In genomic region chr12:102646586-102647260, GRCm38 (mm10) we compare ENCODE assay signal across 8 mouse cellular contexts. TPM values are rescaled to one million over a fixed set of nuclear protein-coding genes. Genes with fewer than 3 reads are reported as not detected.
DNase-seq lines count a peak whose midpoint lies in the region; ATAC-seq and TF ChIP-seq lines count a peak whose summit lies in the region.
"Had no signal": no experiment of that assay in that cellular context is flagged by ENCODE, and none has a peak within 500 bp of the region (broad histone marks: within the 10 kb centered on the region; RNA-seq: fewer than 3 reads in every experiment).

No protein-coding gene starts in this region.

- H3K4me1 ChIP-seq in G1E (ENCODE audit: insufficient read depth, low read depth, low read length), result peaks cover 24% of the 10 kb centered on the region
- peaks cover 47% of the 10 kb centered on the region for H3K4me1 ChIP-seq in kidney, postnatal 0 days (replicated peaks; ENCODE audit: insufficient read depth, low read length)

- no peak for TF ChIP-seq CTCF in G1E (IDR thresholded peaks at IDR 0.05; ENCODE audit: low read depth, low read length)
- TF ChIP-seq CTCF in kidney, postnatal 0 days (IDR thresholded peaks at IDR 0.05; ENCODE audit: low read depth), result no peak

- H3K4me2 ChIP-seq in kidney, postnatal 0 days (ENCODE audit: low read length), result no peak overlapping the region

- H3K36me3 ChIP-seq in G1E (replicated peaks), result no peaks in the 10 kb centered on the region
- no peaks in the 10 kb centered on the region for H3K36me3 ChIP-seq in kidney, postnatal 0 days (ENCODE audit: insufficient read depth, low read length)

- DNase-seq in 416B (ENCODE audit: low read depth), result peak; percentile 80
- peak; percentile 56 for DNase-seq in G1E (ENCODE audit: low spot score)
- no peak for DNase-seq in kidney, postnatal 0 days (ENCODE audit: low spot score)
- peak; percentile 44 to 61 for DNase-seq in lung, postnatal 4 days
- DNase-seq in gastrocnemius, postnatal 14 days, result no peak
- DNase-seq in gastrocnemius, postnatal 25 days, result no peak

- no peaks in the 10 kb centered on the region; the same call in 1 of the 2 replicates for H3K27me3 ChIP-seq in G1E (ENCODE audit: insufficient read depth, low read length)
- no peaks in the 10 kb centered on the region for H3K27me3 ChIP-seq in kidney, postnatal 0 days (ENCODE audit: insufficient read depth, low read length)
- H3K27me3 ChIP-seq: Patski had no signal

- WGBS in kidney, postnatal 0 days, result 57% methylated on average over 7 of the region's 7 CpGs

- H3K9me3 ChIP-seq in G1E (replicated peaks), result no peaks in the 10 kb centered on the region
- no peaks in the 10 kb centered on the region for H3K9me3 ChIP-seq in kidney, postnatal 0 days (replicated peaks; ENCODE audit: low read length)

- H3K9ac ChIP-seq in kidney, postnatal 0 days (ENCODE audit: low read depth, low read length), result no peak overlapping the region

- H3K27ac ChIP-seq in kidney, postnatal 0 days, result peak overlapping the region; percentile 82

- ATAC-seq in G1E (ENCODE audit: extremely low read depth, insufficient number of reproducible peaks, low FRiP score, poor library complexity, severe bottlenecking), result peak; percentile 72
- ATAC-seq in kidney, postnatal 0 days (replicated peaks; ENCODE audit: low FRiP score, low read depth), result no peak
- ATAC-seq in activated CD4-positive, CD25-positive, alpha-beta regulatory T cell, adult 4 months, result no peak
- ATAC-seq: Patski had no signal

- H3K4me3 ChIP-seq in G1E (ENCODE audit: low read depth, low read length), result no peak overlapping the region; the same call in 1 of the 2 replicates
- H3K4me3 ChIP-seq in kidney, postnatal 0 days (replicated peaks; ENCODE audit: low read depth, low read length), result no peak overlapping the region

- intact Hi-C loops in gastrocnemius, postnatal 14 days (cut with DNase I; ENCODE audit: low total_unique reads), result no loop called here

RNA-seq across cellular contexts. Expression of gene Itpk1, which starts 58.0 kb away (rescaled TPM):
- total RNA-seq in G1E (2014; fragmentation: Nextera tagmentation) (2.5 and 4.4 TPM in 2 replicates), G1E (2017) (2.7 and 3.0 TPM in 2 replicates)
- polyA plus RNA-seq in G1E (2012), result 4.6 and 6.4 TPM in 2 replicates
- 16.1 and 17.8 TPM in 2 replicates for polyA plus RNA-seq in kidney, postnatal 0 days (2015; fragmentation: Nextera tagmentation; extraction: Ambion mirVana)
- polyA plus RNA-seq in activated CD4-positive, CD25-positive, alpha-beta regulatory T cell, adult 4 months (2017; shearing (Covaris generic)), result 10 to 100 TPM; 16.2 to 18.4 TPM
- 1 to 10 TPM; 6.4 to 8.4 TPM for total RNA-seq in gastrocnemius, postnatal 14 days (2021)
- total RNA-seq in gastrocnemius, postnatal 25 days (2021), result 1 to 10 TPM; 5.2 to 6.5 TPM

Comparison
In these comparisons a context has a peak if more than half of its experiments do, and no peak if none do; other contexts are left out.
1. DNase-seq: peak in 416B (single experiment), G1E (single experiment) and lung, postnatal 4 days (2 of 2); none in kidney, postnatal 0 days (single experiment), gastrocnemius, postnatal 14 days (single experiment) and gastrocnemius, postnatal 25 days (single experiment).